Mouse (Mus musculus): ENCODE results near the gene Ogfod1.

The Ogfod1 gene

DNA sequence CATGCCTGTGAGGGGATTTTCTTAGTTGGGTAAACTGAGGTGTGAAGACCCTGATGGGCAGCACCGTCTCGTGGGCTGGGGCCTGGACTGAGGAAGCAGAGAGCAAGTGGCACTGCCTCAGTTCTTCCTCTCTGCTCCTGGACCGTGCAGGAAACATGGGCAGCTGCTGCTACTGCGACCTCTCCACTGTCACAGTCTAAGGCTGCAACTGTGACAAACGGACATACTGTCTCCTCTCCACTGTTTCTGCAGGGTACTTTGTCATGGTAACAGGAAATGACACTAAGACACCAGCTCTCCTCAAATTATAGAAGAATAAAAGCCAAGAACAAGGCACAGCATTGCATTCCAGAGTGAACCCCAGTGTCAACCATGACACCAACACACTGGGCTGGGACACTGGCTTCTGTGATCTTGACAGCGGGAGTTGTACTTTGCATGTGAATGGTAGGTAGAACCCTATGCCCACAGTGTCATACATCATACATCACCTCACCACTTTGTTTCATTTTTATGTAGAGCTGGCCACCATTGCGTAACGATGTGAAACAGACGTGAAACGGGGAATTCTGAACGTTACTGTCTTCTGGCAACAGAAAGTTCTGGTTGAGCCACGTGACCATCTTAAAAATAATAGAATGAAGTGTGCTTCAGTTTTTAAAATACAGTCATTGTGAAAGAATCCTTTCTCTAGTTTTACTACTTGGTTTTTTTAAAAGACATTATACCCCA lies 39.6 kb downstream of the Ogfod1 start:
- DNase-seq = no peak

DNA sequence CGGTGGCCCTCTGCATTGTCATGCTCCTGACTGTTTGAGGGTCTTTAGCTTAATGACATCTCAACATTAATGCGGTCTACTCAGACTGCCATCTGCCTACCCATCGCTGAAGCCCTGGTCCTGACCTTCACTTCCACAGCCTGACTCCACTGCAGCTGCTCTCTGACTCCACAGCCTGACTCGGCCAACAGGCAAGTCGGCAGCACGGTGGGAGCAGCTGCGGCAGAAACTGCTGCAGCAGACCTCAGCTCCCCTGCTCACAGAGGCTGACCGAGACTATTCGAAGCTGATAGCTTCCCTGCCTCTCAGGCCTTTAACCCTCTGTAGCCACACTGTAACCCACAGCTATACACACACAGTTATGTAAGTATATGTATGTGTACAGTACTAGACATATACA lies 51.0 kb downstream of the Ogfod1 start:
- DNase-seq = no peak

DNA sequence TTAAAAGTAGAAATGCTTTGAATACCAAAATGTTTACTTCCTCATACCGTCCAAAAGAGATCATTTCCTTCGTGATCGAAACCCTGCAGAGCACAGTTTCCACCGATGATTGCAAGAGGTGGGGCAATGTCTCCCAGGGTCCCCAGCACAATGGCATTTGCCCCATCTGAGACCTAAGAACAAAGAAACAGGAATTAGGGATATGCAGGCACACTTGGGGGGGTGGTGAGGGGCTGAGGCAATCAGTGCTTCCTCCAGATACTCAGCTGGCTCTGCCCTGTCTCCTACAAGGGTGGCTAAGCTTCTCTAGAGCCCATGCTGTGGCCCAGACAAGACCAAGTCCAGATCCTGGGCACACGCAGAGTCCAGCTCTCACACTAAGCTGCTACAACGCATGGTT lies 52.7 kb downstream of the Ogfod1 start:
- DNase-seq = no peak

DNA sequence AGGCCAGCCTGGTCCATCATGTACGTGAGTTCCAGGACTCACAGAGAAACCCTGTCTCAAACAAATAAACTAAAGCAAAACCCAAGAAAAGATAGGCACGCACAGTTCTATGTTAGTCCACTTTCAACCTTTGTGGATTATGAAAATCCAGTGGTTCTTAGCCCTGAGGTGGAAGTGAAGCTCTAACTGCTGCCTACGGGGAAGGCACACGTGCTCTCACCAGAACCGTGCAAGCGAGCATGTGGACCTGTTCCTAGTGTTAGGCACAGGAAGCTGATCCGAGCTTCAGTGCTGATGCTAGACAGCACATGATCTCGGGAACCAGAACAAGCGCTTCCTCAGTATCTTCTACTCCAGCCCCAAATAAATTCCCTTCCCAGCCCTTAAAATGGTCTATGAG lies 55.9 kb downstream of the Ogfod1 start:
- no peak for DNase-seq

DNA sequence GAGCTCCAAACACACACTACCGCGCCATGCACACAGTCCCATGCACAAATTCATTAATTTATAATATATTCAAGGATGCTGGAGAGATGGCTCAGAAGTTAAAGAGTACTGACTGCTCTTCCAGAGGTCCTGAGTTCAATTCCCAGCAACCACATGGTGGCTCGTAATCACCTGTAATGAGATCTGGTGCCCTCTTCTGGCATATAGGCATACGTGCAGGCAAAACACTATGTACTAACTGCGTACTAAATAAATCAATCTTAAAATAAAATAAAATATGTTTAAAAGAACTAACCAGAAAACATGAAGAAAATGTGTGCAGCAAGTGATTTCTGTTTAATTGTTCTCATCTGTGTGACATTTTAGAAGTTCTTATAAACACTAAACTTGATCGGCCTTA lies 57.3 kb downstream of the Ogfod1 start:
- DNase-seq = no peak

DNA sequence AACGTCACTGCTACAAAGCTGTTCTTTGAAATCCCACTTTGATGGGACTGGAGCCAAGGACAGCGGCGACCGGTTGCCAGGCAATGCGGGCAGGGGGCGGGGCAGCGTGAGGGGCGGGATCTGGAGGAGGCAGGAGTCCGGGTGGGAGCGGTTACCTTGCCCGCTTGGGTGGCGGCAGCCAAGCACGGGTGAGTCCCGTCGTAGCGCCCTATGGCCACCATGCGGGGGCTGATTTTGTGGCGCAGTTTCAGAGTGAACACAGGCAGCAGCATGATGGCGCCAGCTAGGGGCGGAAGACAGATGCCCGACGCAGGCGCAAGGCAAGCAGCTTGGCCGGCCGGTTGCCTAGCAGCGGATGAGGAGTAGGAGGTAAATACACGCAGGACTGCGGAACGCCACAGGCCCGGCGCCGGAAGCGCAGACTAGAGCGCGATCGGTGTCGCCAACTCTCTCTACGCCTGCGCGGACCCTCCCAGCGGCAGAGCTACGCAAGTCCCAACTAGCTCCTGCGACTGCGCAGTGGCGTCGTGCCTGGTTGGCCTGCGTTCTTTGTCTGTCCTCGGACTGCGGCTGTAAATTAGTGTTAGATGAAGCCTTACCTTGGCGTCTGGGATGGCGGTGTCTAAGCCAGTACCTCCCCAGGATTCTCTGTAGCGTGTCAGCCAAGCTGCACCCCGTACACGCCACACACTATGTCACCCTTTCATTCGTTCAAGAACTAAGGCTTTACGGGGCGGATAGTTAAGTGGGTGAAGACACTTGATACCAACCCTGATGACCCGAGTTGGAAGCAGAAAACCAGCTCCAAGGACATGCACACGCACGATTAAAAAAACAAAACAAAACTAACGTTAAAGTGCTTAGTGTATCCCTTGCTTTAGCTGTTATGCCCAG lies 61.3 kb downstream of the Ogfod1 start, which contains the start of gene Bbs2:
Gene Bbs2 (minus strand): TSS at position 848 of the 894 bp plus-strand sequence.
- DNase-seq = peak; percentile 97 to 99

DNA sequence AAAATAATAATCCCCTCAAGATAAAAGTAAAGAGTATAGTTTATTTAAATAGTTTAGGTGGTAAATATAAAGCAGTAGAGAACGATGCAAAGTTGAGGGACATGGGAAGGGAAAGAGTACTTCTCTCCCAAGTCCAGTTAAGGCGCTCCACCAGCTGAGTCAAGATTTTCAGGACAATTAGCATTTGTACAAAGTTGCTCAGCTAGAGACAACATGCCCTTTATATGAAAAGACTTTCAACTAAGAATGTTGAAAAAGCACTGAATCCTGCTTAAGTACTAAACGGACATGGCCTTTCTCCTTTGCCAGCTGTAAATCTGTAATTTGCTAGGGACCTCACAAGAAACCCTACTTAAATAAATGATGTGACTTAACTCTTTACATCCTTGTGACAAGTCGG lies 62.0 kb downstream of the Ogfod1 start:
- DNase-seq = no peak

DNA sequence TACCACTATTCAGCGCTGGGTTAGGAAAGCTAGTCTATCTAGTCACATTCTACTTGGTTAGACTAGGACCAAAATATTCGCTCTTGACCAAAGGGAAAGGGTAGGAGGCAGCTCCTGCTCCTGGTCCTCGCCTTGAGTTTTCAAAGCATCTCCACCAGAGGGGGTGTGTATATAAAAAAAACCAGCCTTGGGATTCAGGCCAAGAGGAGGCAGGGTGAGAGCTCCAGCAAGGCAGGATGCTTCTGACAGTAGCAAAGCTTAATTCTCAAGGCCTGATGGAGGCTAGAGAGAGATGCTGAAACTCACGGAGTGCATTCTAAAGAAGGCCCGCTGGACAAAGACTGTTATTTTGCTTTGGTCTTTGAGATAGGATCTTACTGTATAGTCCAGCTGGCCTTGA lies 67.1 kb downstream of the Ogfod1 start:
- no peak for DNase-seq

DNA sequence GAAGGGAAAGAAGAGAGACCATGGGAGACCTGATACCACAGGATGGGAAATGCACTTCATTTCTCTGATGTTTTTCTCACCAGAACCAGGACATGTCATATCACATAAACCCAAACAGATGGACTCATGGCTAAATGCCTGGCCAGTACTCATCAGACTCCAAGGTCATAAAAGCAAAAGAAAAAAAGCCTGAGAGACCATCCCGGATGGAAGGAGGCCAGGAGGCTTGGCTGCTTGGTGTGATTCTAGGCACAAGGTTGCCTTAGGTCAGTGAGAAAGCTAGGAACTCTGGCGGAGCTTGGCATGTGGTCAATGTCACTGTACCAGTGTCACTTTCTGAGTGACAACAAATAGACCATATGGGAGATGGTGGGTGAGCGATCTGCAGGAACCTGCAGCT lies 70.9 kb downstream of the Ogfod1 start:
- DNase-seq = no peak

DNA sequence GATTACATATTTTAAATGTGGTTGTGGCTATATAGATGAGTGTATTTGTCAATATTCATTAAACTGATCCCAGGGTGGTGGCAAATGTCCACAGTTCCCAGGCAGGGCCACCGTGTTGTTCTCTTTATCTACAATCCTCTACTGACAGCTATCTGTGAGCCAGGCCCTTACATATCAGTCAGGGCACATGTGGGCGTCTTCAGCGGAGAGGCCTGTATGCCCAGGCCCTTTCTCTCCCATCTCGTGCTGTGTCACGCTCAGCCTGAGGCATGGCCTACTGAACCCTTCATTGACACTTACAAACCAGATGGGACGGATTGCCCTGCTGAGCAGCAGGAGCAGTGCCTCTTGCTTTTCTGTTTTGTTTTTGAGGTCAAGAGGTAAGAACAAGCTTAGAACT lies 72.4 kb downstream of the Ogfod1 start:
- DNase-seq = no peak

DNA sequence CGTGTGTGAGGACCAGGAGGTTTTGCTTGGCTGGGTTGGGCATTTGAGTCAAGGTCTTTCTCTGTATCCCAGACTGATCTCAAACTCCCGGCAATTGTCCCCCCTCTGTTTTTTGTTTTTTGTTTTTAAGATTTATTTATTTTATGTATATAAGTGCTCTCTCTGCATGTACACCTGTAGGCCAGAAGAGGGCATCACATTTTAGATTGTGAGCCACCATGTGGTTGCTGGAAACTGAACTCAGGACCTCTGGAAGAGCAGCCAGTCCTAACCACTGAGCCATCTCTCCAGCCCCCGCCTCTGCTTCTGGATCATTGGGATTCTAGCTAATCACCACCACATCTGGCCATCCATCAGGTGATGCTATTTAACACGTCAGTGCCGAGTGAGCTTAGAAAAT lies 72.8 kb downstream of the Ogfod1 start:
- no peak for DNase-seq

DNA sequence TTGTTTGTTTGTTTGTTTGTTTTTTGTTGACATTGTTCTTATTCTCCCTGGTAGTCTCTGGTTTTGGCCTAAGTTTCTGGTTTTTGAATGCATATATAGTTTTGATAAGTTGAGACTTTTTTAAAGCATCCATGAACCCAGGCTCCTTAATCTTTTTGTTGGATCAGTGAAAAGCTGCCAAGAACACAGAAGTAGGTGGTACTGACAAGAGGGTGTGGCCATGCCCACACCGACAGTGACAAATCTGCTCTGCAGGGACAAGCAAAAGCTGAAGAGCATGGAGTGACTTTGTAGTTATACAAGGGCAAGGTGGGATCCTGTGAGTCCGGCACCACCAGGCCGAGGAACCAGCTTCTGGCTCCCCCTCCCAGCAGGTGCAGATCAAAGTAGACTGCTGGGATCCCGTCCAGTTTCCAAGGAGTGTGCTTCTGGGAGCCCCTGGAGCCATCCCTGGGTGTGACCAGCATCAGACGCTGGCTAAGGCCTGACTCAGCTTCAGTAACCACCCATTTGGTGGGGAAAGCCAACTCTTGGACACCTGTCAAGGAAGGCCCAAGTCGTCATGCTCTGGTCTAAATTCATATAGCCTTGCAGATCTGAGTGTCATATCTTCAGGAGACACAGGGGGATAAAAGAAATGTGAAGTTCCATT lies 73.7 kb downstream of the Ogfod1 start:
- DNase-seq = no peak

DNA sequence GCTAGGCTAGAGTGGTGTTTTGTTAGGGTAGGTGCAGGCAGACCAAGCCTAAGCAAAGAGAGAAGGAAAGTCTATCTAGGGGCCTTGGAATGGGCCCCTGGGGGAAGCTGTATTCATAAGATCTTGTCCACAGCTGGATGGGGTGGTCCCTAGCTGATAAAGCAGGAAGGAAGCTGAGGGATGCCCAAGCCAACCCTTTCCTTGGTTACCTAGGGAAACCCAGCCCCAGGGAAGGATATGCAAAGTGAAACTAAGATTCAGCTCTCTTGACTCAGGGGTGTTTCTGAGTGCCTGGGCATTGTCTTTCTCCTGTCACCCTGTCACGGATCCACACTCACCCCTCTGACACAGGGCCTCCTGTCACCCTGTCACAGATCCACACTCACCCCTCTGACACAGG lies 76.4 kb downstream of the Ogfod1 start:
- no peak for DNase-seq

DNA sequence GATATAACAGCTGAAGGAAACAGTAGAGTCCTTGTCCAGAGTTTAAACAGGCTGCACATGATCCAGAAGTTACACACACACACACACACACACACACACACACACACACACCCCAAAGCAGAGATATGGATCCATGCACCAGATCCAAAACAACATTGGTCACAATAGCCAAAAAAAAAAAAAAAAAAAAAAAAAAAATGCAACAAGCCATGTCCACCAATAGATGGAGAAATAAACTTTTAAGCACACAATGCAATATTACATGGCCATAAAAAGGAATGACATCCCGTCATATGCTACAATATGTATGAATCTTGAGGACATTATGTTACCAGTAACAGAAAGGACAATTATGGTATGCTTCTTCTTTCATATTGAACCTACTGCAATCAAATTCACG lies 77.0 kb downstream of the Ogfod1 start:
- no peak for DNase-seq

Measured in thymus, postnatal 36 days (tissue).